Mouse (Mus musculus): ENCODE measurements around the gene Cend1. TPM values are rescaled to one million over a fixed set of nuclear protein-coding genes. Genes with fewer than 3 reads are reported as not detected.
"Not testable (repeated sequence)": the region's sequence is repeated elsewhere in the genome, so short reads cannot be mapped to it uniquely, and the experiment has no call there.

Cend1 gene
- total RNA-seq, 2 experiments from 2014 or later = 1.5 to 1.6 TPM

DNA sequence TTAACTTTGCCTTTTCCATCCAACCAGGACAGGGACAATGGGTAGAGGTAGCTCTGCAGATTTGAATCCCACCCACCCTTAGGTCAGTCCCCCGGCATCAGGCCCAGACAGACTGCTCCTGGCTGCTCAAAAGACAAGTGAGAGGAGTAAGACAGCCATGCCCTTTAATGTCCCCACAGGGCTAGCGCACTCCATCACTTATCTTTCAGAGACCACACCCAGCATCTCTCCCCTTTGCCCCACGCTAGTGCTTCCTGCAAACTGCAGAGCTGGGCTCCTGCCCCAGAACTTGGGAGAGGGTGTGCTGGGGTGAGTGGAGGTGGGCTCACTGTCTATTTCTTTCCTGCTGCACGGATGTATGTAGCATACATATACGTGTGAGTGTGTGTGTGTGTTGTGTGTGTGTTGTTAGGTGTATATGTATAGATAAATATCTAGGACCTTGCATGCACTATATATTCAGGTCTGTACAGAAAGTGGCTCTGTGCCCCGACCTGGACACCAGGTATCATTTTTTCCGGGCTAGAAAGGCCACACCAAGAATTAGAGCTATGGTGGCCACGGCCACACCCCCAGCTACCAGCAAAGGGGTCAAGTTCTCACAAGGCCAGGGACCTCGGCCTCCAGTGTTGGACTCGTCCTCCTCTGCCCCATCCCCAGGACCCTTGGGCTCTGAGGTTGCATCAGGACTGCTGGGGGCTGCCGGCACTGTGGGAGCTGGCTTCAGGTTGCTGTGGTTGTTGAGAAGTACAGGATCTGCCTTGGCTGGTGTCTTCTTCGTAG, 2.2 kb downstream of the Cend1 start:
- no peak for DNase-seq

DNA sequence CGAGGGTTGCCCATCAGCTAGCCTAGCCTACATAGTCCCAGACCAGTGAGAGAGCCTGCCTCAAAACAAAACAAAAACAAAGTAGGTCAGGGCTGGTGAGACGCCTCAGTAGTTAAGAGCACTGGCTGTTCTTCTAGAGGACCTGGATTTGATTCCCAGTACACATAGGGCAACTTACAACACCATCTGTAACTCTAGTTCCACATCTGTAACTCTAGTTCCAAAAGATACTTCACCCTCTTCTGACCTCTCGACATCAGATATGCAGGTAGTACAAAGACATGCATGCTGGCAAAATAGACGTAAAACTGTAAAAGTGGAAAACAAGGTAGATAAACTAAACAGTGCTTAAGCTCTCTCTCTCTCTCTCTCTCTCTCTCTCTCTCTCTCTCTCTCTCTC, 5.5 kb downstream of the Cend1 start:
- DNase-seq = no peak

DNA sequence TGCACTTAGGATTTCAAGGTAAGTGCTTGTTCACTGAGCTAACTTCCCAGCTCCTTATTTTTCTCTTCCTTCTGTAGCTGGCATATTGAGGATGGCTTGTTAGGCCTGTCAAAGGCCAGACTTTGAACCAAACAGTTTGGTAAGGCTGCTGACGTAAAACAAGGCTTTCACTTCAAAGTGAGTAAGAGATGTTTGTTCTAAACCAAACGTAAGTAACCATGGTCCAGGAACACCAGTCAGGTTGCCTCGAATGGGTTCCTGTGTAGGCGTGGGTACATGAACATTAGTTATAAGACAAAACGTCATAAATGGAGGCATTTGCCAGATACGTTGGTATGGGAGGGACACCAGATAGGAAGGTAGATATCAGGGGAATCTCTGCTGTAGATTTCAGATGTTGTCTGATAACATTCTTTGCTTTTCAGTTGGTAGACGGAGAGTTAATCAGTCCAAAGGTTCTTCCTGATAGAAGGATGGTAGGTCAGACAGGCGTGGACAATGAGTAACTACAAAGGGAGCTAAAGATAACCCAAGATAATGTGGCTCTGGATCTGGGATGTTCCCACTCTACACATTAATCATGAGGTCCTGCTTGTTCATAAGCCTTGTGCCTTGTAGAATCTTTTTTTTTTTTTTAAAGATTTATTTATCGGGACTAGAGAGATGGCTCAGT, 9.1 kb downstream of the Cend1 start:
- no peak for DNase-seq

DNA sequence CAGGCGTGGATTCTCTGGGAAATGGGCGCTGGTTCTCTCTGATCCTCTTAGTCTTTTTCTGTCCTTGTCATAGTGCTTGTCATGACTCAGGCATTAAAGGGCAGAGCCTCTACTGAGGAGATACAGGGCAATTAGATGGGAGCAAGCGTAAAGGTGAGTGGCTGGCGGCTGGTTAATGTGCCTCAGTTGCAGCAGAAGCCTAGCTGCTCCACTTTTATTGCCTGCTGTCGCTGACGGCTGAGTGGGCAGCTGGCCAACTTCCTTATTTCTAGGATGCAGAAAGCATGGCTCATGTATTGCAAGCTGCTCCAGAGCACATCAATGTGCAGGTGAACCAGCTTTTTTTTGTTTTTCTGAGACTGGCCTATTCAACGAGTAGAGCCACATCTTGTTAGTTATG, 10.3 kb downstream of the Cend1 start:
- DNase-seq = no peak

DNA sequence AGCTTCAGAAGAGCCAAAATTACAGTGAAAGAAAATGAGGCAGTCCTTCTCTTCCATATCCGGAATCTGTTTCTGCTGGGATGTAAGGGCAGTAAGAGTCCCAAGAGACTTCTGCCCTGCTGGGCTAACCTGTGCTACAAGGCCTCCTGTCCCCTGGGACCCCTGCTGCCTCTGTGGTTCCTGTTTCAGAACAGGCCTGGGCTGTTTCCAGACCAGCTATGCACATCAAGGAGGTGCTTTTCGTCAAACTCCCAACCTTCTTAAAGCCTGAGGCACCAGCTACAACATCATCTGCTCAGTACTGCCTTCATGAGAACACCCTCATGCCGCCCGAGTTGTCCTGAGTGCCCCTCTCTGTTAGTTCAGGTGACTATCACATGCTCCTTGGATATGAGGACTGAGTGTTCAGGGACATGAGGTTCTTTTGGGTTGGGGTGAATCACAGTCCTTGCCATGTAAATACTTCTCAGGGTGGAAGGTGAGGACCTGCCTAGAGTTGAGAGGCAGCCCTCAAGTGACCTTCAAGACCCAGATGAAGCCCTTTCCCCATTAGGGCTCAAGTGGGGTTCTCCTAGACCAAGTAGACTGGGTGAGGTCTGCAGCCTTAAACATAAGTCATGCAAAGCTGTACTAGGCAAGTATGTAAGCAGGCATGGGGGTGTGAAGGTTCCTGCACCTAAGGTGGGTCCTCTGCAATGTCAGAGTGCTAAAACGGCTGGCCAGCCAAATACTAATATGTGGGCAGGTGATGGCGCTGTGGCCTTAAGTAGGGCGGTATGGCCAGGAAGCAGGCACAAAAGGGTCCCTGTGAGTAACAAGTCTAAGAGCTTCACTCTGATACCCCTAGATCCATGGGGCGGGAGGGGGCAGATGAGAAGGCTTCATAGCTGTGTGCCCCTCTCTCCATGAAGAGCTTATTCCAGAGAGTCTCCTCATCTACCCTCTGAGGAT, 11.3 kb downstream of the Cend1 start:
- DNase-seq = no peak

DNA sequence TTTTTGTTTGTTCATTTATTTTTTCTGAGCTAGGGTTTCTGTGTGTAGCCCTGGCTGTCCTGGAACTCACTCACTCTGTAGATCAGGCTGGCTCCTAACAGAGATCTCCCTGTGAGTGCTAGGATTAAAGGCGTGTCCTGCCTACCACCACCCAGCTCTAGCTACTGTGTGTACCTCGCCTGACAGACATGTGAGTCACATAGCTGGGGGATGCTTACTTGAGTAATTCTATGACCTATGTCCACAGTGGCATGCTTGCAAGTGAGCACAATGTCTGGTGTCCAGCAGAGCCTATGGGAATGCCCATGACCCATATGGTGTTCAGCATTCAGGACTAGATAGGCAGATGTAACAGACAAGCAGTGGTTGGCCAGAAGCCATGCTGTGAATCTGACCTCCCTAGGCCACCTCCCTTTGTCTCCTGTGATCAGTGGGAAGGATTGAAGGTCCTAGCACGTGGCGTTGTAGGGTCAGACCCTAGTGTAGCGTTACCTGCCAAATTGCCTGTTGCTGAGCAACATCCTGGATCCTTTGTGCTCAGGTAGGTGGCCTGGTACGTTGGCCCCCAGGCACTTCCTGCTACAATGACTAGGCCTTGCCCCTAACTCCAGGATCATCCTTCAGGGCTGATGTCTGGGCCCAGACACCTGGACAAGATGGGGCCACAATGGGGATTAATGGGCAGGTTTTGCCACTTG, 13.0 kb downstream of the Cend1 start:
- DNase-seq = no peak

DNA sequence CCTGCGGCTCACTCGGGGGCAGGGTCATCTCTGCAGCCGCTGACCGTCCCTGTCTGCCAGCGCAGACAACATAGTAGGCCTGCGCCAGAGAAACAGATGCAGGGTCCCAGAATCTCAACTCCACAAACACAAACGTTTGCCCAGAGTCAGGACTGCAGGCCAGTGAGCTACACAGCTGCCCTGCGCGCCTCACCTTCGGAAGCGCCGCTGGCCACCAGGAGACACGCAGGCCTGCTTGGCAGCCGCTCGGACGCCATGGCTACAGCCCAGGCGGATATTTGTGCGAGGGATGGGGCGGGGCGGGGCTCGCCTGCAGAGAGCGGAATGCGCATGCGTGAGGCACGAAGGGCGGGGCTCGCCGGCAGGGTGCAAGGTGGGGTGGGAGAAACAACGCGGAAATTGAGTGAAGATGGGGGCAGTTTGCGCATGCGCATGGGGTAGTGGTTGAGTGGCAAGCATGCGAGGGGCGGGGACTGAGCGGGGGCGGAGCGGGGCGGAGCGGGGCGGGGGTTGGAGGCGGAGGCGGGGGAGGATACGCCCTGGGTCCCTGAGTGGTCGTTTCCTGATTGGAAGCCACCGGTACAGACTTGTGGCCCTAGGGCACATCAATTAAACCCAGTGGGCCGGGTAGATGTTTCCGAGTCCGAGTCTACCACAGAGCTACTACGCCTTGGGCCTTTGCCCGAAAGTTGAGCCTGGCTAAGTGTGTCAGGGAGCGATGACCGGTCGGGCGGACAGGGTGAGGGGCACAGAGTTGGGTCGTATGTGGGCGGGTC, 15.3 kb downstream of the Cend1 start, which contains the start of gene Gatd1:
TSS of gene Gatd1 (minus strand) at position 328 of the 776 bp plus-strand sequence.
- DNase-seq = peak; percentile 100

DNA sequence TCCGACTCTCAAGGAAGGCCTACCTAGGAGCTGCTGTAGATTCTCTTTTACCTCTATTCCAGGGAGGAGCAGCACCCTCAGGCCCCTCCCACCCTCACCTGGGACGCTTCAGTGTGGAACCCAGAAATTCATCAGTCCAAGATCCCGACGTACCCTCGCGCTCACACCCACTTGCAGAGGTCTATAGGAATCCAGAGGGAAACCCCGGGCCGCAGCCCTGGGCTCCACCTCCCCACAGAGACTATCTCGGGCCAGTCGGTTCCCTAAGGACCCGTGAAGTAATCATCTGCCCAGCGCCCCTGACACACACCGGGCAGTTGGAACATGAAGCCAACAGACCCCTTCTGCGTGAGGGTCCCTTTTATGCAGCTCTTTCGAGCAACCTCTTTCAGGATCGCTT, 16.0 kb downstream of the Cend1 start:
- no peak for DNase-seq

DNA sequence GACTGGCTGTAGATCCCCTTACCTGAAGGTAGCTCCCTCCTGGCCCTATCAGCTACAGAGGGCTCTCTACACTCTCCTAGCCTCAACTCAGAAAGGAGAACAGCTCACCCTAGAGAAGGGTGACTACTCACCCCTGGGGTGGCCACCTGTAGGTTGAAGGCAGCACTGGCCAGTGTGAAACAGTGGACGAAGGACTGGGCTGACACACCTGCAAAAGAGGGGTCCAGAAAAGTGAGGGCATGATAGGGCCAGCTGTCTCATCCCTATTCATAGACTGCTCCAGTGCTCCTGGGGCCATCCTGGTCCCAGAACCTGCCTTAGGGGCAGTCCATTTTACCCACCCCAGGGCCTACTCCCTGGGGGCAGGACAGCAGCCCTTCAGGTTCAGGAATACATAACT, 17.6 kb downstream of the Cend1 start:
- no peak for DNase-seq

DNA sequence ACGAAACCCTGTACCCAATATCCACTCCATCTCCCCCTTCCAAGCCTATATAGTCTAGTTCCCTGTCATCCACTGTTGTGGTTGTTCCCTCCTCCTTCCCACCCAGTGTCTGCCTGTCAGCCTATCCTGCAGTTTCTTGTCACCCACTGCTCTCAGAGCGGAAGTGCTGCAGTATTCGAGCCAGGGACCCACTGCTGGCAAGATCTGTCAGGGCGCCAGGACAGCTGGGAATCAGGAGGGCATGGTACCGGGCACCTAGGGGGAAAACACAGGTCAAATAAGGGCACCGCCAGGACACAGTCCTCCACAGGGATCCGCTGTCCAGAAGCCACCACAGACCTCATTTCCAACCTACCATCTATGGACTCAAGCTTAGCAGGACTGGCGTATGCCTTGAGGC, 18.7 kb downstream of the Cend1 start:
- no peak for DNase-seq

DNA sequence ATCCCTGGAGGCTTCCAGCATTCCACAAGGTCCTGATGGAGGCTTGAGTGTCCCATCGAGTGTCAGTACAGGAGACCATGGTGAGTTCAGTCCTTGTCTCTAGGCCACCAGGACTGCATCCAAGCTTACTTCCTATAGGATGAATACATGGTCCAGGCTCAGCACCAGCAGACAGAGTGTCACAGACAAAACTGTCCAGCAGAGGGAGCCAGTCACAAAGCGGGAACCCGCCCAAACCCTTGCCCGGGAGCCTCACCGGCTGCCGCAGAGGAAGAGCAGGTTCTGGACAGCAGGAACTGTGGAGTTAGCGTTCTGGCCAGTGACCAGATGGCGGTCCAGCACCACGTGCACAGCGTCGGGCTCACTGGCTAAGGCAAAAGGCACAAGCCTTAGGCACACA, 20.5 kb downstream of the Cend1 start:
- peak; percentile 93 for DNase-seq

DNA sequence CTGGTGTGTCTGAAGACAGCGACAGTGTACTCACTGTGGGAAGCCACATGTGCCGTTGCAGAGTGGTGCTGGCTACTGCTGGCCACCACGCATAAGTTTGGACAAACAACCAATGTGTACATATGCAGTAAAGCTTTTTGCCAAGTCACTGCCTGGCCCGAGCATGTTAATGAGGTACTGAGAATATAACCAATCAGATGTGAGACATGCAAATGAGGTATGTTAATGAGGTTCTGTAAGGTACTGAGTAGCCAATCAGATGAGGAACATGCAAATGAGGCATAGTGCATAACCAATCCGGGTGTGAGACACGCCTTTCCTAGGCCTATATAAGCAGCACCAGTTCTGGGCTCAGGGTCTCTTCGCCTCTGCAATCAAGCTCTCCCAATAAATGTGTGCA, 21.6 kb downstream of the Cend1 start:
- not testable (repeated sequence) for DNase-seq

DNA sequence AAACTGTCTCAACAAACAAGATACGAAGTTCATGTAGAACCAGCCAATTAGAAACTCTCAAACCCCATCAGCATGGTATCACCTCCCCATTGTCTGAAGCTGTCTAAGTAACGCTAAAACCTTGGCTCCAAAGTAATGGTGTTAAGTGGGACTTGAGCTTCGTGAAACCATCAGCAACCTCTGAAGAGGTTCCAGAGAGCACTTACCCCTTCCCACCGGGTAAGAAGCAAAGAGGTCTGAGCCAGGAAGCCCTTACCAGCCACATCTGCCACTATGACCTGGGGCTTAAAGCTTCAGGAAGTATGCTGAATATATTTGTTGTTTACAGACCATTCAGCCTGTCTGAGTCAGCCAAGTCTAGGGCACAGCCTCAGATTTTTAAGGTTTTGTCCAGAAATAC, 23.8 kb downstream of the Cend1 start:
- no peak for DNase-seq

DNA sequence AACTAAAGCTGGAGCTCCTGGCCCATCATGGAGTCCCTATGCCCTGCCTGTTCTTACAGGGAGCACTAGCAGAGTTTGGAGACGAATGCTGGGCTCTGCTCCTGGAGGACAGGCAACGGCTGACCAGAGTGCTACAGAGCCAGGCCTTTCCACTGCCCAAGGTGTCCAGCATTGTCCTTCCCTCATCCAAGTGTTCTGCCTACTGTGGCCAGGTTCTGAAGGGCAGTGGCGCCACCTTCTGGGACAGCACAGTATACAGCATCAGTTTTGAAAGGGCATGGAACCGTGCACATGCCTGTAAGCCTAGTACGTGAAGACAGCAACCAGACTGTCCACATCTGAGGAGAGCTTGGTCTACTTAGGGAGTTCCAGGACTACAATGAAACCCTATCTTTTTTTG, 26.0 kb downstream of the Cend1 start:
- peak; percentile 71 for DNase-seq

DNA sequence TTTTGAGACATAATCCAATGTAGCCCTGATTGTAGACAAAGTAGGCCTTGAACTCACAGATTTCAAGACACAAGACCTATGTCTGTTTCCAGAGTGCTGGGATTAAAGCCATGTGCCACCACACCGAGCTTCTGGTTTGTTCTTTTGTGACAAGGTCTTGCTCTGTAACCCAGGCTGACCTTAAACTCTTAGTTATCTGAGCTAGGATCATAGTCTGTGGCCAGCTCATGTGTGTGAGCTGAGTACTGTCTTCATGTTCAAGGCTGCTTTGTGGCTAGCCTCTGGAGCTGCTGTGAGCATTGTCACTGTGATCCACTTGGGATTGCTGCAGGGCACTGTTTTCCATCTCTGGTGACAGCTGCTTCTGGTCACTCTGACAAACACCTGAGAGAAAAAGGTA, 33.9 kb downstream of the Cend1 start:
- no peak for DNase-seq

DNA sequence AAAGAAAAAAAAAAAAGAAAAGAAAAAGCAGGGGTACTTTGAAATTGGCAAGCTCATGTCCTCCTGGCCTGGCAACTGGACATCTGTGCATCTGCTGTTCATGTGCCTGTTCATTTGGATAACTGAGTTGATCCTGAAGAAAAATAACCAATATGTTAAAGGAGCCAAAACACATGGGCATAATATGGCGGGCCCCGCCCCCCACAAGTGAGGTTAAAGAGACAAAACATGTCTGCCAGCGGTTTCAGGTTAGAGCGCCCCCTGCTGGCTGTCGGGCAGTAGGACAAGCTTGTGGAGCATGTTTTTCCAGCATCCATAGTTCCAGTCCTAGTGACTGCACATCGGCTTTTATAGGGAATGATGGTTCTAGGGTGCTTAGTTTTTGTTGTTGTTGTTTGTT, 34.5 kb downstream of the Cend1 start:
- peak; percentile 79 for DNase-seq

DNA sequence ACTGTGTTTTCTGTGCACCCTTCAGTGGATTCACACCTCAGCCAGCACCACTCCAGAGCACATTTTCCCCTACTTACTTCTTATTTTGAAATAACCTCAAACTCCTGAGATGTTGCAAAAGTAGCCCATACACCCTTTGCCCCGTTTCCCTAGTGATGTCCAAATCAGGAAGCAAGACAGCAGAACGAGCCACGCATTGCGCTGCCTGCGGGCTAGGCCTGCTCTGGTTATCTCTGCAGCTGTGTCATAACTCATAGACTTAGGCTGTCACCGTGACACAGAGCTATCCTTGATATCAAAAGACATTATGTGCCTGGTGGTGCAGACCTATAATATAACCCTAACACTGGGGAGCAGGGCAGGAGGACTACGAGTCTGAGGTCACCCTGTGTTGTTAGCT, 35.1 kb downstream of the Cend1 start:
- DNase-seq = no peak

DNA sequence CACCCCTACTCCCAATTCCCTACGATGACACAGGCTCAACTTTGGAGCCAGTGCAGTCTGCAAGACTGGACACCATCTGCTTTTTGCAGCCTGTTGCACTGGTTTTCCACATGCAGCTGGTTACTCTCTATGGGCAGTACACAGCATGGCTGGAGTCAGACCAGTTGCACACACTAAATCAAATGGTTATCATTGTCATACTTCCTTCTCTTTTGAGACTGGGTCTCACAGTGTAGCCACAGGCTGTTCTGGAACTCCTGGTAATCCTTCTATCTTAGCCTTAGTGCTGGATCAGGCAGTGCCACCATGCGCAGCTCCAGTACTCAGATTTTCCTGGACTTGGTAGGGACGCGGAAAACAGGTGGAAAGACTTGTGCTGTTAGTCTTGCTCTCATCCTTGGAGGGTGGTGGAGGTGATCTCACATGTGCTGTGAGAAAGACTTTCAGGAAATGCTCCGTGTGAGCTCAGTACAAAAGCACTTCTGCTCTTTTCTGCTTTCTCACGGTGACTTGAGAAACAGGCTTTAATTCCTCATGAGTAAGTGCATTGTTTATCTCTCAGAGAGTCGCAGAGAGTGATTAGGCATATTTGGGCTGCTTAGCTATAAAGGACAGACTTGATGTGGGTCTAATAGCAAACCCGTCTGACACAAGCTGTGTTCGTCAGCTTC, 36.6 kb downstream of the Cend1 start:
- no peak for DNase-seq

DNA sequence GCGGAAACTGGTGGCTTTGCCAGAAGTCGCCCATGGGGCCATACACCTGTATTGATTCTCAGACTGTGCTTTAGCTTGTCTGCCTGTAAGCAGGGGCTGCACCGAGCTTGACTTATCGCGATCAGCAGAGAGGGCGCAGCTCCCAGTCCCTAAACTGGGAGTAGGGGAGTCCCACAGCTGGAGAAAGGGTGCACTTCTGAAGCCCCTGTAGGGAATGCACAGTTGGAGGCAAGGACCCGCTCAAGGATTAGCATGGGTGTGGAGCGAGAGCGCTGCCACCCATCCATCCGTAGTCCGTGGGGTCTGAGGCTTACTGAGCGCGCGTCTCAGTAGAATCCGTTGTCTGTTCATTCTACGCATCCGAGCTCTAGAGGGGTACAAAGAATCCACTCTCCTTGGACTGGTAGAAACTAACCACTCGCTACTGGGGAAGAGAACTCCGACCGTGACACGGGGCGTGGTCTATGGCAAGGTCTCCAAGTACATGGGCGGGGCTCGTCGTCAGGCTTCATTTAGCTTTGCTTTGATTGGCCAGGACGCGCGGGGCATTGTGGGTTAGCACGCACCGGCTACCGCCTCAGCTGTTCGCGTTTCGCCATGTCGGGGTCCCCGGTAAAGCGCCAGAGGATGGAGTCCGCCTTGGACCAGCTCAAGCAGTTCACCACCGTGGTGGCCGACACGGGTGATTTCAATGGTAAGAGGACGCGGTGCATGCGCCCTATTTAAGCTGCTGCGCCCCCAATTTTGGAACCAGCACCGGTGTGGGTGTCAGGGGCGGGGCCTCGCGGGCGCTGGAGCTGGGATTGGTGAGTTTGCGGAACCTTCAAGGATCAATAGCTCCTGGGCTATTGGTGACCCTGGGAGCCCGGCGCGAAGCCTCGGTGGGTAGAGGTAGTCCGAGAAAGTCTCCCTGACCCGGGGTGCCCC, 37.4 kb downstream of the Cend1 start, which contains the start of gene Taldo1:
TSS of gene Taldo1 (plus strand) at position 575 of the 927 bp plus-strand sequence.
- DNase-seq = peak; percentile 96
